Mouse (Mus musculus) heart, postnatal 0 days (tissue): Measurements from ENCODE around the gene Krt9. TPM values are rescaled to one million over a fixed set of nuclear protein-coding genes. Genes with fewer than 3 reads are reported as not detected.

Experiments
- ATAC-seq: fragments of 200-750 bp; cut with Nextera tagmentation; 2 replicates; pipeline ENCODE4 v1.8.0; 2017; ENCODE audit warnings: low read depth, moderate number of reproducible peaks, moderate library complexity; ENCODE audit not compliant: insufficient read depth
- DNase-seq: peaks from one replicate; pipeline ENCODE4 v3.0.0-alpha.2; 2016; ENCODE audit warnings: low spot score
- H3K27ac ChIP-seq: fragments of 300-500 bp; sonication (generic); 2 replicates; pipeline ENCODE4 v1.5.1; 2014; ENCODE audit warnings: low read depth, mild to moderate bottlenecking
- H3K27me3 ChIP-seq: fragments of 300-500 bp; sonication (generic); 2 replicates; pipeline ENCODE4 v1.6.1; 2014; ENCODE audit warnings: low read length, mixed read lengths; ENCODE audit not compliant: control insufficient read depth, insufficient read depth
- H3K36me3 ChIP-seq: fragments of 300-500 bp; sonication (generic); replicated peaks from 2 replicates; pipeline ENCODE4 v1.6.1; 2014; ENCODE audit warnings: low read length, mixed read lengths; ENCODE audit not compliant: control insufficient read depth, insufficient read depth
- H3K4me1 ChIP-seq: fragments of 300-500 bp; sonication (generic); 2 replicates; pipeline ENCODE4 v1.6.1; 2014; ENCODE audit warnings: antibody characterized with exemption; ENCODE audit not compliant: control insufficient read depth, insufficient read depth
- H3K4me2 ChIP-seq: fragments of 300-500 bp; sonication (generic); 2 replicates; pipeline ENCODE4 v1.6.1; 2014; ENCODE audit warnings: low read depth, mild to moderate bottlenecking, low read length, moderate library complexity
- H3K4me3 ChIP-seq: fragments of 300-500 bp; sonication (generic); 2 replicates; pipeline ENCODE4 v1.5.1; 2014; ENCODE audit warnings: low read depth, low read length
- H3K9ac ChIP-seq: fragments of 300-500 bp; sonication (generic); replicated peaks from 2 replicates; pipeline ENCODE4 v1.6.1; 2014; ENCODE audit warnings: low read depth, low read length, mixed read lengths
- H3K9me3 ChIP-seq: fragments of 300-500 bp; sonication (generic); replicated peaks from 2 replicates; pipeline ENCODE4 v1.6.1; 2016; ENCODE audit warnings: low read length; ENCODE audit not compliant: control insufficient read depth
- CTCF ChIP-seq: IDR thresholded peaks from 2 replicates; pipeline ENCODE4 v1.5.1; 2016; ENCODE audit warnings: antibody characterized with exemption, control low read depth, low read depth
- EP300 ChIP-seq: IDR thresholded peaks from 2 replicates; pipeline ENCODE4 v1.6.1; 2016; ENCODE audit warnings: antibody characterized with exemption, low read depth
- WGBS: fragments of 180-500 bp; shearing (Covaris S2); extraction: QIAGEN DNeasy Blood & Tissue Kit; methylation state at CpG from one replicate; pipeline ENCODE4 v1.1.7; 2014; 5-methylcytosine and 5-hydroxymethylcytosine counted together
- polyA plus RNA-seq: library from polyadenylated mRNA; unstranded; fragments of >200 nt; fragmentation: Nextera tagmentation; extraction: Ambion mirVana; gene quantifications from 2 replicates; pipeline ENCODE4 v1.2.1, GENCODE M21; 2015
- total RNA-seq: library from RNA; depleted of rRNA; stranded (reverse); fragments of >200 nt; gene quantifications from 2 replicates; pipeline ENCODE4 v1.2.3, GENCODE M21; 2014; ENCODE audit warnings: low replicate concordance; rRNA removed

Gene Krt9
- total and polyA plus RNA-seq, 2 experiments from 2014 or later, result not detected

- Histone ChIP-seq H3K4me2 (no peak overlapping the region), H3K9ac (no peak overlapping the region), H3K4me3 (no peak overlapping the region), H3K27me3 (0 out of 2 replicates have a peak, but pooled peaks cover 4% of the 10 kb centered on the region), H3K9me3 (no peaks in the 10 kb centered on the region), H3K36me3 (no peaks in the 10 kb centered on the region), H3K4me1 (no peaks in the 10 kb centered on the region), H3K27ac (no peak overlapping the region)
- no peak for ATAC-seq
- WGBS, result 52% methylated on average over 2 of the region's 2 CpGs
- DNase-seq, result no peak
- TF ChIP-seq CTCF (no peak), EP300 (no peak)
Observed at GRCm38 (mm10) chr11:100139391-100139790, 53.7 kb downstream of the Krt9 start.

GRCm38 (mm10) chr11:100138809-100139208 is 54.2 kb downstream of the Krt9 start:
- H3K4me3 ChIP-seq, result no peak overlapping the region
- no peak overlapping the region for H3K27ac ChIP-seq
- ATAC-seq (no peak), DNase-seq (no peak)
- H3K9ac ChIP-seq, result no peak overlapping the region
- WGBS, result 57% methylated on average over 7 of the region's 7 CpGs
- TF ChIP-seq EP300 (no peak), CTCF (no peak)
- H3K4me2 ChIP-seq, result no peak overlapping the region
- 0 out of 2 replicates have a peak, but pooled peaks cover 9% of the 10 kb centered on the region for H3K27me3 ChIP-seq
- H3K36me3 ChIP-seq, result no peaks in the 10 kb centered on the region
- no peaks in the 10 kb centered on the region for H3K4me1 ChIP-seq
- no peaks in the 10 kb centered on the region for H3K9me3 ChIP-seq

DNA sequence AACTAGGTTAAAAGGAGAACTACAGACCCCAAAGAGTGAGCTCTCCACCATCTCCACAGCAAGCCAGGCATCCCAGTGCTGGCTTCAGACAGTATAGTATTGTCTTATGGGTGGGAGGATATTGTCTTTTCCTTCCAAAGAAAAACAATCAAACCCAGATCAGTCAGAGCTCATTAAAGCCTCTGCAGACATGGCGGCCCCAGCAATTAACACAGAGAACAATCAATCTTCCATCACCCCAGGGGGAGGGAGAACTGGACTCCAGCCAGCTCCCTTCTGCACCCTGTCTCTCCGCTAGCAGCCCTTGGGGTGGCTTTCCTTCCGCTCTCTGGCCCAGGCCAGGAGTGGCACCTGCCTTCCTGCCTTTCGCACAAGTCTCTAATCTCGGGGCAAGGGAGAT is 55.4 kb downstream of the Krt9 start:
- H3K27ac ChIP-seq, result no peak overlapping the region
- H3K36me3 ChIP-seq, result no peaks in the 10 kb centered on the region
- H3K4me2 ChIP-seq, result no peak overlapping the region
- DNase-seq, result no peak
- ATAC-seq, result no peak
- H3K27me3 ChIP-seq, result 0 out of 2 replicates have a peak, but pooled peaks cover 17% of the 10 kb centered on the region
- H3K4me1 ChIP-seq, result no peaks in the 10 kb centered on the region
- H3K9me3 ChIP-seq, result no peaks in the 10 kb centered on the region
- no peak overlapping the region for H3K4me3 ChIP-seq
- TF ChIP-seq CTCF, result no peak
- no peak for TF ChIP-seq EP300
- WGBS, result 51% methylated on average over 5 of the region's 5 CpGs
- no peak overlapping the region for H3K9ac ChIP-seq

Other genes with a start within 250 kb of the Krt9 start
- gene Krtap9-5, start 244.8 kb downstream of the Krt9 start, total RNA-seq, result not detected in 2 replicates
- not detected in 2 replicates for gene Krtap9-5, start 244.8 kb downstream of the Krt9 start, polyA plus RNA-seq
- gene Krtap29-1, start 214.2 kb downstream of the Krt9 start, total RNA-seq, result not detected in 2 replicates
- gene Krtap29-1, start 214.2 kb downstream of the Krt9 start, polyA plus RNA-seq, result not detected in 2 replicates
- not detected in 2 replicates for gene Krtap16-1, start 206.6 kb downstream of the Krt9 start, total RNA-seq
- not detected in 2 replicates for gene Krtap16-1, start 206.6 kb downstream of the Krt9 start, polyA plus RNA-seq
- not detected in 2 replicates for gene Krtap17-1, start 199.3 kb downstream of the Krt9 start, total RNA-seq
- gene Krtap17-1, start 199.3 kb downstream of the Krt9 start, polyA plus RNA-seq, result not detected in 2 replicates
- not detected in 2 replicates for gene Krt33a, start 177.0 kb downstream of the Krt9 start, total RNA-seq
- not detected in 2 replicates for gene Krt33a, start 177.0 kb downstream of the Krt9 start, polyA plus RNA-seq
- not detected in 2 replicates for gene Krt33b, start 163.4 kb downstream of the Krt9 start, total RNA-seq
- not detected in 2 replicates for gene Krt33b, start 163.4 kb downstream of the Krt9 start, polyA plus RNA-seq
- not detected in 2 replicates for gene Krt34, start 151.7 kb downstream of the Krt9 start, total RNA-seq
- not detected in 2 replicates for gene Krt34, start 151.7 kb downstream of the Krt9 start, polyA plus RNA-seq
- not detected in 2 replicates for gene Krt31, start 142.7 kb downstream of the Krt9 start, total RNA-seq
- not detected in 2 replicates for gene Krt31, start 142.7 kb downstream of the Krt9 start, polyA plus RNA-seq
- not detected in 2 replicates for gene Krt32, start 105.0 kb downstream of the Krt9 start, total RNA-seq
- gene Krt32, start 105.0 kb downstream of the Krt9 start, polyA plus RNA-seq, result not detected in 2 replicates
- gene Krt35, start 97.0 kb downstream of the Krt9 start, total RNA-seq, result not detected in 2 replicates
- not detected in 2 replicates for gene Krt35, start 97.0 kb downstream of the Krt9 start, polyA plus RNA-seq
- not detected in 2 replicates for gene Krt36, start 87.6 kb downstream of the Krt9 start, total RNA-seq
- gene Krt36, start 87.6 kb downstream of the Krt9 start, polyA plus RNA-seq, result not detected in 2 replicates
- gene Krt13, start 71.7 kb downstream of the Krt9 start, total RNA-seq, result not detected in 2 replicates
- 0.30 TPM in 1 of 2 replicates, not detected in the other for gene Krt13, start 71.7 kb downstream of the Krt9 start, polyA plus RNA-seq
- 0.12 and 8.1 TPM in 2 replicates for gene Krt15, start 57.3 kb downstream of the Krt9 start, total RNA-seq
- gene Krt15, start 57.3 kb downstream of the Krt9 start, polyA plus RNA-seq, result 0.40 and 2.8 TPM in 2 replicates
- 22.5 and 52.2 TPM in 2 replicates for gene Krt19, start 44.6 kb downstream of the Krt9 start, total RNA-seq
- gene Krt19, start 44.6 kb downstream of the Krt9 start, polyA plus RNA-seq, result 20.6 and 29.3 TPM in 2 replicates
- gene Krt14, start 14.3 kb upstream of the Krt9 start, total RNA-seq, result 2.3 and 3.1 TPM in 2 replicates
- 2.8 and 3.0 TPM in 2 replicates for gene Krt14, start 14.3 kb upstream of the Krt9 start, polyA plus RNA-seq
- gene Krt16, start 55.7 kb upstream of the Krt9 start, total RNA-seq, result not detected in 2 replicates
- not detected in 2 replicates for gene Krt16, start 55.7 kb upstream of the Krt9 start, polyA plus RNA-seq
- 2.2 TPM in 1 of 2 replicates, not detected in the other for gene Krt17, start 67.8 kb upstream of the Krt9 start, total RNA-seq
- 0.14 and 0.32 TPM in 2 replicates for gene Krt17, start 67.8 kb upstream of the Krt9 start, polyA plus RNA-seq
- gene Krt42, start 76.6 kb upstream of the Krt9 start, total RNA-seq, result not detected in 2 replicates
- not detected in 2 replicates for gene Krt42, start 76.6 kb upstream of the Krt9 start, polyA plus RNA-seq
- 64.1 and 105 TPM in 2 replicates for gene Eif1, start 126.6 kb upstream of the Krt9 start, total RNA-seq
- 1,927 and 2,123 TPM in 2 replicates for gene Eif1, start 126.6 kb upstream of the Krt9 start, polyA plus RNA-seq
- not detected in 2 replicates for gene Gast, start 141.2 kb upstream of the Krt9 start, total RNA-seq
- not detected in 2 replicates for gene Gast, start 141.2 kb upstream of the Krt9 start, polyA plus RNA-seq
- 3.5 and 5.7 TPM in 2 replicates for gene Hap1, start 162.9 kb upstream of the Krt9 start, total RNA-seq
- 2.0 TPM in 2 replicates for gene Hap1, start 162.9 kb upstream of the Krt9 start, polyA plus RNA-seq
- gene Jup, start 204.5 kb upstream of the Krt9 start, total RNA-seq, result 319 and 341 TPM in 2 replicates
- 135 and 142 TPM in 2 replicates for gene Jup, start 204.5 kb upstream of the Krt9 start, polyA plus RNA-seq
- gene P3h4, start 221.6 kb upstream of the Krt9 start, total RNA-seq, result 58.0 and 66.1 TPM in 2 replicates
- gene P3h4, start 221.6 kb upstream of the Krt9 start, polyA plus RNA-seq, result 39.3 and 42.9 TPM in 2 replicates
- gene Fkbp10, start 222.5 kb upstream of the Krt9 start, total RNA-seq, result 106 and 114 TPM in 2 replicates
- gene Fkbp10, start 222.5 kb upstream of the Krt9 start, polyA plus RNA-seq, result 93.0 and 95.9 TPM in 2 replicates
- gene Nt5c3b, start 248.6 kb upstream of the Krt9 start, total RNA-seq, result 54.4 and 68.3 TPM in 2 replicates
- gene Nt5c3b, start 248.6 kb upstream of the Krt9 start, polyA plus RNA-seq, result 84.7 and 85.0 TPM in 2 replicates
- gene Klhl10, start 248.7 kb upstream of the Krt9 start, total RNA-seq, result not detected in 2 replicates
- gene Klhl10, start 248.7 kb upstream of the Krt9 start, polyA plus RNA-seq, result 0.34 and 0.47 TPM in 2 replicates